Mouse (Mus musculus) C2C12 (cell line): ENCODE measurements around the gene Syt7. TPM values are rescaled to one million over a fixed set of nuclear protein-coding genes. Genes with fewer than 3 reads are reported as not detected.
A peak's percentile ranks its signal among the peaks of the same experiment; 100 is the strongest.

Experiments
- H3K27me3 ChIP-seq: one replicate; pipeline ENCODE4 v1.6.1; 2011; ENCODE audit not compliant: control insufficient read depth, insufficient read depth, insufficient read length
- H3K36me3 ChIP-seq: one replicate; pipeline ENCODE4 v1.6.1; 2011; ENCODE audit not compliant: control insufficient read depth, insufficient read depth
- H3K4me3 ChIP-seq: one replicate; pipeline ENCODE4 v1.5.1; 2011; ENCODE audit warnings: mild to moderate bottlenecking, control low read depth; ENCODE audit not compliant: poor library complexity, insufficient read depth, severe bottlenecking
- H3K79me2 ChIP-seq: one replicate; pipeline ENCODE4 v1.6.1; 2011; ENCODE audit not compliant: control insufficient read depth, insufficient read depth
- H3K79me3 ChIP-seq: one replicate; pipeline ENCODE4 v1.6.1; 2011; ENCODE audit warnings: low read depth, control low read depth
- H3ac ChIP-seq: one replicate; pipeline ENCODE3; 2011; ENCODE audit warnings: low read depth; ENCODE audit not compliant: control insufficient read depth, insufficient read length
- CEBPB ChIP-seq: IDR thresholded peaks from one replicate; pipeline ENCODE4 v1.6.1; 2011; ENCODE audit warnings: low read depth, mild to moderate bottlenecking, control low read depth, moderate library complexity
- CTCF ChIP-seq: IDR thresholded peaks from one replicate; pipeline ENCODE4 v1.5.1; 2011; ENCODE audit not compliant: control insufficient read depth, insufficient read depth, insufficient read length
- FOSL1 ChIP-seq: IDR thresholded peaks from one replicate; pipeline ENCODE4 v1.8.0; 2011; ENCODE audit warnings: mild to moderate bottlenecking, low read length; ENCODE audit not compliant: poor library complexity, insufficient read depth, severe bottlenecking
- MAX ChIP-seq: IDR thresholded peaks from one replicate; pipeline ENCODE4 v1.6.1; 2011; ENCODE audit warnings: mild to moderate bottlenecking, control low read depth
- MYOD1 ChIP-seq: IDR thresholded peaks from one replicate; pipeline ENCODE4 v1.6.1; 2011; ENCODE audit warnings: low read depth; ENCODE audit not compliant: control insufficient read depth, insufficient read length
- MYOG ChIP-seq: IDR thresholded peaks from one replicate; pipeline ENCODE4 v1.6.1; 2011; ENCODE audit not compliant: control insufficient read depth, insufficient read length; ENCODE audit errors: extremely low read depth
- USF1 ChIP-seq: IDR thresholded peaks from one replicate; pipeline ENCODE4 v1.6.1; 2011; ENCODE audit warnings: low read depth, mild to moderate bottlenecking, control low read depth, moderate library complexity
- polyA plus RNA-seq: library from polyadenylated mRNA; unstranded; fragments of >200 nt; fragmentation: generic; extraction: Trizol; gene quantifications from one replicate; pipeline ENCODE4 v1.2.1, GENCODE M21; 2012; ENCODE audit warnings: missing spikeins

The Syt7 gene
- polyA plus RNA-seq, 1 experiment = 0.23 TPM

- Histone ChIP-seq H3ac (no peak overlapping the region), H3K4me3 (no peak overlapping the region), H3K79me3 (no peaks in the 10 kb centered on the region), H3K79me2 (no peaks in the 10 kb centered on the region), H3K36me3 (no peaks in the 10 kb centered on the region), H3K27me3 (peaks cover 10% of the 10 kb centered on the region)
- TF ChIP-seq MYOG (no peak), MAX (no peak), FOSL1 (no peak), CEBPB (no peak), CTCF (no peak), USF1 (no peak), MYOD1 (no peak)
Measured at GRCm38 (mm10) chr19:10449190-10449589, 60.3 kb downstream of the Syt7 start.

GRCm38 (mm10) chr19:10449708-10450107 is 60.8 kb downstream of the Syt7 start:
- no peak overlapping the region for H3K4me3 ChIP-seq
- H3K79me3 ChIP-seq = no peaks in the 10 kb centered on the region
- TF ChIP-seq MYOG (no peak), CTCF (peak; percentile 54)
- H3K36me3 ChIP-seq = no peaks in the 10 kb centered on the region
- peaks cover 10% of the 10 kb centered on the region for H3K27me3 ChIP-seq
- no peaks in the 10 kb centered on the region for H3K79me2 ChIP-seq
- no peak overlapping the region for H3ac ChIP-seq

GRCm38 (mm10) chr19:10454718-10455436 is 66.0 kb downstream of the Syt7 start:
- Histone ChIP-seq H3K27me3 (peaks cover 30% of the 10 kb centered on the region), H3ac (no peak overlapping the region), H3K36me3 (no peaks in the 10 kb centered on the region), H3K79me2 (no peaks in the 10 kb centered on the region), H3K79me3 (no peaks in the 10 kb centered on the region), H3K4me3 (no peak overlapping the region)
- TF ChIP-seq MYOD1 (no peak), MAX (no peak), MYOG (no peak), USF1 (no peak), FOSL1 (no peak), CTCF (no peak), CEBPB (no peak)

- Histone ChIP-seq H3K4me3 (no peak overlapping the region), H3ac (no peak overlapping the region), H3K36me3 (no peaks in the 10 kb centered on the region), H3K27me3 (peaks cover 30% of the 10 kb centered on the region), H3K79me2 (no peaks in the 10 kb centered on the region), H3K79me3 (no peaks in the 10 kb centered on the region)
- no peak for TF ChIP-seq FOSL1
- TF ChIP-seq CTCF = no peak
- TF ChIP-seq USF1 = no peak
- no peak for TF ChIP-seq CEBPB
Measured at GRCm38 (mm10) chr19:10455437-10455806, 66.5 kb downstream of the Syt7 start.

- Histone ChIP-seq H3K79me2 (no peaks in the 10 kb centered on the region), H3K4me3 (peak within 1 kb of the TSS; percentile 11), H3K27me3 (peaks cover 34% of the 10 kb centered on the region), H3ac (peak within 1 kb of the TSS; percentile 22), H3K79me3 (no peaks in the 10 kb centered on the region), H3K36me3 (no peaks in the 10 kb centered on the region)
- no peak for TF ChIP-seq FOSL1
- TF ChIP-seq MAX = no peak
- no peak for TF ChIP-seq CTCF
- TF ChIP-seq MYOD1 = no peak
- no peak for TF ChIP-seq CEBPB
- no peak for TF ChIP-seq USF1
- TF ChIP-seq MYOG = no peak
Measured at GRCm38 (mm10) chr19:10456752-10457483, 68.0 kb downstream of the Syt7 start, which contains the start of gene Lrrc10b. Gene Lrrc10b, minus strand, starts transcription at chr19:10457473.

- H3ac ChIP-seq = peak overlapping the region; percentile 22
- H3K27me3 ChIP-seq = peaks cover 34% of the 10 kb centered on the region
- TF ChIP-seq CEBPB (no peak), FOSL1 (no peak), MAX (no peak), CTCF (no peak), USF1 (no peak), MYOG (no peak), MYOD1 (no peak)
- no peak overlapping the region for H3K4me3 ChIP-seq
- no peaks in the 10 kb centered on the region for H3K79me3 ChIP-seq
- no peaks in the 10 kb centered on the region for H3K79me2 ChIP-seq
- H3K36me3 ChIP-seq = no peaks in the 10 kb centered on the region
Measured at GRCm38 (mm10) chr19:10457484-10457800, 68.6 kb downstream of the Syt7 start.
